Mouse (Mus musculus) ES-CJ7 (cell line): ENCODE data around the gene Vangl1.

ENCODE experiments used
- DNase-seq: peaks from one replicate; pipeline ENCODE4 v3.0.0; 2011; ENCODE audit warnings: low read depth, low spot score

The Vangl1 gene

GRCm38 (mm10) chr3:102198446-102198845, 6.0 kb downstream of the Vangl1 start:
- no peak for DNase-seq

DNA sequence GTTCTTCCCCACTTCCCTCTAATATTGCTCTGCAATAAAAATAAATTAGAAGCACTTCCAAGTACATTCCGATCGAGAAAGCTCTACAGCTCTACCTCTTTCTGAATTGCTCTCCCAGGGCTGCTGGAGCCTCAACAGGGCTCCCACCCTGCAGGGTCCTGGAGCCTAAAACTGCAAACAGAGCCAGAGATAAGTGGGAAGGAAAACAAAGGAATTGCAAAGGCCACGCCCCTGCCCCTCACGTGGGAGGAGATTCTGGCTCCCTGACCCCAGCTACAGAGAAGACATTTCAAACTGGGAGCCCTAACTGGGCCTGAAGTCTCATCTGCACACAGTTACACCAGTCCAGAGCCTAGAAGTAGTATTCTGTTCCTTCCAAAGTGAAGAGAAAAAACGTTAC, 6.7 kb downstream of the Vangl1 start:
- peak; percentile 49 for DNase-seq

DNA sequence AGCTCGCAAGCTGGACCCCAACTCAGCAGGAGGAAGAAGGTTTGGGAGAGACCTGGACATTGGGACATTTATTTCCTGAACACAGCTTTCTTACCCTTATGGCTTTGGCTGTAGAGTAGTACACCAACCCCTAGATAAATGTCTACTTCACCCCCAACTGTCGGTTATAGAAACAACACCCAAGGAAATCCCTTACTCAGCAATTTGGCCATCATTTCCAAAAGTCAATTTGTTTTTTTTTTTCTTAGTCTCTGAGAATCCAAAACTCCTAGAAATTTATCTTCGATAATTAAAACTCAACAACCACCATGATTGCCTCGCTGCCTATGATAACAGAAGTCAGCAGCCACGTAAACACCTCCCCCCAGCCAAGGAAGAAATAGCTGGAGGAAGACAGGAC, 7.3 kb downstream of the Vangl1 start:
- no peak for DNase-seq

- no peak for DNase-seq
These were observed 8.3 kb downstream of the Vangl1 start for GRCm38 (mm10) chr3:102196166-102196565.

GRCm38 (mm10) chr3:102195762-102196161, 8.7 kb downstream of the Vangl1 start:
- no peak for DNase-seq

DNA sequence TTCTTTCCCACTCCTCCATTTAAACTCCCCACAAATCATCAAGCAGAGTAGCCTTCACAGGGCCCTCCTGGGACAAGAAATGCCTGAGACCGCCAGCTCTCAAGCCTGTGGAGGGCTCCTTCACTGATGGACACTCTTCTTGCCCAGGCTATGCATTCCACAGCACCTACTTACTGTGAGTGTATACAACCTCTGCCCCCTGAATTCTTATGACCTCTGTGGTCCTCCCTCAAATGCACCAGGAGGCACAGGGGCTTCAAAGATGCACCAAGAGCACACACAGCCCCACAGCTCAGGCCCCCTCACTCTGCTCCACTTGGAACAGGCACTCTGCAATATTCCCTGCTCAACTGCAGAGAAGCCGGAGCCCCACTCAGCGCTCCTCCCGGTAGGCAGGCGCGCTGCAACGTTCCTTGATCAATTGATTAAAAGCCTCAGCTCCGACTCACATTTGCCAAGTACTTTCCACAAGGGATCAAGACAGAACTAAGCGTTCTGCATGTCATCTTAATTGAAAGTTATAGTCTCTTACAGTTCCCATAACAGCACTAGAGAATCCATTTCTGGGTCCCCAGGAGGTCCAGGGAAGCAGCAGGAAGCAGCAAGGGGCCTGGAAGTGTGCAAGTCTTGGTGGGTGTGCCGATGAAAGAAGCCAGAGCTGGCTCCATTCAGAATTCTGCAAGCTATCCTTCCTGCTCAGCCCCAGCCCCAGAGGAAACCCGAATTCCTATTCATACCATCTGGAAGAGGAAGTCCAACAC, 10.0 kb downstream of the Vangl1 start:
- DNase-seq, result no peak

DNA sequence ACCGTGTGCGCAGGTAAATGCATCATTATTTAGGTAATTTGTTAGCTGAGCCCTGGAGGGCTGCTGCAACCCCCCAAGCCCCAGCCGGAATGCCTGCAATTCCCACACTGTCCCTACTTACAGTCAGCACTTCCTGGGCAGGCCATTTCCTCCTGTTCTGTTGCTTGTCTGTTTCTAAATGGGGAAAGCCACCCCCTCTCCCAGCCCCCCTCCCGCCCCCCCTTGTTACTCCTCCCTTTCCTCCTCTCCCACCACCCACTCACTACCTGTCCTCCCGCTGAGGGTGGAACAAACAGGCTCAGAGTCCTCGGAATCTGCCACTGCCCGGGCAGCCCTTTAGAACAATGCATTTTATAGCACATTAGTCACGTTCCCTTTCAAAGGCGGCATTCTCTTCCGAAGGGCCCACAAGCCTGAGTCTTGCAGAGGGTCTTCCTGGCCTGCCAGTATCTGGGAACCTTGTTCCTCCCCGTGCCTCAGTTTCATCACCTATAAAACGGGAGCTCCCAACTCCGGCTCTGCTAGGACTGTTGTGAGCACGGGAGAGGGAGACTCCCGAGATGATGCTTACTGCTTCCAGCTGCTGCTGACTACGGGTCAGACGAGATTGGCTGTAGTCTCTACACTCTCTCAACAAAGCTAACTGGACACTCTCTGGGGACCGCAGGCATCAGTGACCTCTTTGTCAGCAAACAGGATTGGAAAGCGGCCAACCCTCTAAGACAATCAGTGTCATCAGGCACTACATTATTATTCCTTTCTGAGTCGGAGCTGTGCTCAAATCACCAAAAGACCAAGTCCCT, 10.8 kb downstream of the Vangl1 start:
- no peak for DNase-seq

DNA sequence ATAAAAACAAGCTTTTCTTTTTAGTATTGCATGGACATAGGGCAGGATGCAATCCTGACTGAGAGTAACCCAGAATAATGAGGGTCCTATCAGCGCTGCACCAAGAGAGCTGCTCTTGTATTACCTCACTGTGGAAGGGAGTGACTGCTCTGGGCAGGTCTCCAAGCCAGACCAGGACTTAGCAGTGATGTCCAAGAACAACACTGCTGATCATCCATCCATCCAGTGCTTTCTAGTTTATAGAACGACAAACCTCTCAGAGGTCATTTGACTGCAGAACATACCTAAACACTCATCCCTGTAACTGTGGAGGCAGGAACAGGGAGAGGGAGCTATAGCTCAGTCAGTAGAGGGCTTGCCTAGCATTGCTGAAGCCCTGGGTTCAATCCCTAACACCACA, 11.9 kb downstream of the Vangl1 start:
- no peak for DNase-seq

DNA sequence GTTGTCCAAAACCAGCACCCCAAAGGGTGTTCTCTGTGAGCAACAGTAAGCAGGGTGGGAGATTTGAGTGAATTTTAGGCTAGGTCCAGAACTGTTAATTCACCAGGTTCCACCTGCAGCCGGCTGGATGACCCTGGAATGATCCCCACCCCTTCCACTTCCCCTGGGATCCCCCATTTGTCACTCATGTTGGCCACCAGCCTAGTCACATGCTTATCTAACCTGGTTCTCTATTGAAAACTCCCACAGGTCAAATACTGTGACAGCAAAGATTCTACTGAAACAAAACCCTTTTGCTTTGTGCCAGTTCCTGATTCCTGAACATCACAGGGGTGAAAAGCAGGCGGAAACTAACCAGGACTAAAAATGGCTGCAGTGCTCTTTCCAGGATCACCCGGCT, 12.9 kb downstream of the Vangl1 start:
- no peak for DNase-seq

DNA sequence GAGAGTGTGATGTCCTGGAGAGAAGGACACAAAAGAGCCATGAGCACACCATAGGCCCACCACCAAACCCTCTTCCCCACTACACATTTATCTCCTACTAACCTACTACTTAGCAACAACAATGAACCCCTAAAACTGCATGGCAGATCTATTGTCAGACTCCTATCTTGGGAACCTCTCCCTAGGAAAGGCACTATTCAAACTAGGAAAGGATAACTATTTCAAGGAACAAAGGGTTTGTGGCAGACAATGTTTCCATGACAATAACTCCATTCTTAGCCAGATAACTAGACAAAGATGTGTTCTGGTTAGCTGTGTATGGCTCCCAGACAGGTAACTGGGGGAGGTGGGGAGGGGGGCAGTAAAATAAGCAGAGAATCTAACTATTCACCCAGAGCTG, 13.9 kb downstream of the Vangl1 start:
- peak; percentile 78 for DNase-seq

- DNase-seq, result peak; percentile 78
These were observed 14.5 kb downstream of the Vangl1 start for GRCm38 (mm10) chr3:102190015-102190414.

DNA sequence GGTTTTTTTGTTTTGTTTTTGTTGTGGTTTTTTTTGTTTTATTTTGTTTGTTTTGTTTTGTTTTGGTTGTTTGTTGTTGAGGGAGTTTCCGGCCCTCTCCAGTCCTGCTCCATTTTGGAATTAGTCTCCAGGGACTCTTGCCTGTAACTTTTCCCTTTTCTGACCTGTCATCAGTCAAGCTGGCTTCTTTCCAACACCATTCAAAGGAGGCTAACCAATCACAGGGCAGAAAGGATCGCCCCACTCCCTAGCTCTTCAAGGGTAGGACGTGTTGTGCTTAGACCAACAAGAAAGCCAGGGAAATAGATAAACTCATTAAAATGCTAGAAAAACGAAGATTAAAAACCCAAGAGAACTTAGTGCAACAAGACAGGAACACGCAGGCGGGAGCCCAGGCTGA, 15.5 kb downstream of the Vangl1 start:
- DNase-seq, result peak; percentile 51

DNA sequence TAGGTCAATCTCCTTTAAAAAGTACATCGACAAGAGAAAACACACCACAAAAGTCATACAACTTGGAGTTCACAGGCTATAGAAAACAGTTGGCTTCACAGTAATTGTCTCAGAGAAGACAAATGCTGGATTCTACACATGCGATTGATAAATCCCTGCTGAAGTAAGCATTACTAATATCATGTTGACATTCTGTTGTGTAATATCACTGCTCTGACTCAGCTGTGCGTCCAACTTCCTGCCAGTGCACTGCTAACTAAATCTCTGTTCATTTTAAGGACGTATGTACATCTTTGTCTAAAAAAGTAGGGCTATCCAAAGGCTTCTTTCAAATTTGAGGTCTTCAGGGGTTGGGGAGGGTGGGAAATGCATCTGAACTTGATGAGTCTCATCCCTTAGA, 17.1 kb downstream of the Vangl1 start:
- DNase-seq, result no peak

DNA sequence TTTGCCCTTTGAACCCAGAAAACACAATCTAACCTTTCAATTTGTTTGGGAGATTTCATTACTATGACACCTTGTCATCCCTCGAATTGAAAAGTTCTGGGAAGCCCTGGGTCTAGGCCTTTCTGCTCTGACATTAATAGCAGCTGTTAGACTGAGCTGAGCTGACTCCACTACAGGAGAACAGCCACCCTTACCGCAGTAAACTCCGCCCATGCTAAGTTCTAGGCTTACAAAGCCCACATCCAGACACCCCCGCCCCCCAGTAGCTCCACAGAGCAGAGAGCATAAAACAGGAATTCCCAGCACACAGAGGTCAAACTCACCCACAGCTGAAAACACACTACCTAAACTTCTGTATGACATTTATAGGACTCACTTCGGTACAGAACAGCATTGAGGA, 19.8 kb downstream of the Vangl1 start:
- DNase-seq, result no peak

- no peak for DNase-seq
These were observed 21.9 kb downstream of the Vangl1 start for GRCm38 (mm10) chr3:102182601-102183000.

DNA sequence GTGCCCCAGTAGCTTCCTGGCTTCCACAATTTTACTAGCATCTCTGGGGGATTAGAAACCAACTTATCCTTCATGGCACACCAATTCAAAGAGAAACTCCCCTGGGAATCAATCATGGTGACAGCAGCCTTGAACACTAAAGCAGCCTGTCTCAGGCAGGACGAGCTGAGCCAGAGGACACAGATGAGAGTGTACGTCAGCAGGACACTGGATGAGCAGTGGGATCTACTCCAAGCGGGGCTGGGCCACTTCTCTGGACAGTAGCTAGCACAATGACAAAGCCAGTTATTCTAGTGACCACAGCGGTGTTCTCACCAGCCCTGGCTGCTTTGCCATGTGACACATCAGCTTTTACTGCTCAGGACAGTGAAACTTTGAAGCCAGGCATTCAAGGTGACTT, 23.3 kb downstream of the Vangl1 start:
- DNase-seq, result no peak

GRCm38 (mm10) chr3:102180746-102181145, 23.7 kb downstream of the Vangl1 start:
- no peak for DNase-seq

GRCm38 (mm10) chr3:102179869-102180268, 24.6 kb downstream of the Vangl1 start:
- DNase-seq, result no peak

DNA sequence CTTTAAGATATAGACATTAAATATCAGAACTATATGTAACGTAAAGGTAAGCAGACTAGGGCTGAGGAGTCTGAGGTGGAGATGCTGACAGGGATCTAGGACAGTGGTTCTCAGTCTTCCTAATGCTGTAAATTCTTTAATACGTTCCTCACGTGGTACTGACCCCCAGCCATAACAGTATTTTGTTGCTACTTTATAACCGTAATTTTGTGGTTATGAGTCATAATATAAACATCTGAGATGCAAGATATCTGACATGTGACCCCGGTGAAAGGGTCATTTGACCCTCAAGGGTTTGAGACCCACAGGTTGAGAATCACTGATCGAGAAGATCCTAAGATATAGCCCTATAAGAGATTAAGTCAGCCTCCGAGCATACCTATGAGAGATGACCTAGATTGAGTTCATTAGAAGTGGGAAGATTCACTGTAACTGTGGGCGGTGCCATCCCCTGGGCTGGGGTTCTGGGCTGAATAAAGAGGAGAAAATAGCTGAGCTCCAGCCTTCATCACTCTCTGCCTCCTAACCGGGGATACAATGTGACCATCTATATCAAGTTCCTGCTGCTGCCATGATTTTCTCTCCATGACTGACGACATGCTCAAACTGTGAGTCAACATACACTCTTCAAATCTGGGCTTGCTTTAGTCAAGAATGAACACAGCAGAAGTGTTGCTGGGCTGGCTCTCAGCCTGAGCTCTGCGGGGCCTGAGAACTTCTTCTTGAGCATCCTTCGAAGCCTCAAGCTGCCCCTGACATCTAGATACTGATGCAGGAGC, 26.5 kb downstream of the Vangl1 start:
- DNase-seq, result no peak

GRCm38 (mm10) chr3:102176116-102176515, 28.4 kb downstream of the Vangl1 start:
- DNase-seq, result no peak

GRCm38 (mm10) chr3:102175701-102176100, 28.8 kb downstream of the Vangl1 start:
- DNase-seq, result no peak

DNA sequence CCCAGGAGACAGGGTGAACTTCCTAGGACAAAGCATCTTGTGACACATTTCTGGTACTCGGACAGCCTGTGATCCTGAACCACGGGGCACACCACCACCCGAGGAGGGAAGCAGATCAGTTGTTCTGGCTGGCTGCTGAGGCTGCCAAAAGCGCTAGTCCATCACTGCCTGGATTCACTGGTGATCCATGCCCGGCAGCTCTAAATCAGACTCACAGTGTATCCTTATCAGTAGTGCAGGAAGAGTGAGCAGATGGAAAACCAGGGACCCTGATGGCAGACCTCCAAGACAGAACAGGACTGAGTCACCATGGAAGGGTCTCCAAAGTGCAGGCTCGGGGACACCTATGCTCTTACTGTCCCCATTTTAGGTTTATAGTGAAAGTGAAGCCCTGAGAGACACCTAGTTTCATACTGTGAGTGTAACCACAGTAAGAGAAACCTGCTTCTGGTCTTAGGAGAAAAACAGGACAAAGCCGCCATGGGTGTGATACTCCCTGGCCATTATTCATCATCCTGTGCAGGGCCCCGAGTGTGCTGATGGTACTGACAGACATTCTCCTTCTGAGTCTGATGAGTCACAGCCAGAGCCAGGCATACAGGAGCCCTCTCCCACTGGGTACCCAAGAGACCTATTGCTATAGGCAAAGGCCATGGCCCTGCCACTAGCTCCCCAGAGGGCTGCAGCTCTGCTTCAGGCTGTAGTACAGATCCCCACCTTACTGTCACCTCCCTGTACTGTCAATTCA, 30.2 kb downstream of the Vangl1 start:
- no peak for DNase-seq
